Mouse (Mus musculus) thymus, adult 2 months (tissue): Measurements from ENCODE around the gene Acyp2.

Experiments
- CTCF ChIP-seq: fragments of 200-500 bp; IDR thresholded peaks from 2 replicates; pipeline ENCODE4 v1.5.1; 2012; ENCODE audit warnings: mild to moderate bottlenecking, control low read depth, low read length, moderate library complexity, borderline replicate concordance; ENCODE audit not compliant: control insufficient read depth, poor library complexity, insufficient read depth; ENCODE audit errors: extremely low read depth
- POLR2A ChIP-seq: fragments of 200-500 bp; IDR thresholded peaks from 2 replicates; pipeline ENCODE4 v1.6.1; 2012; ENCODE audit warnings: mild to moderate bottlenecking, low read length, control low read depth, moderate library complexity; ENCODE audit not compliant: control insufficient read depth, poor library complexity, insufficient read depth; ENCODE audit errors: extremely low read depth

DNA sequence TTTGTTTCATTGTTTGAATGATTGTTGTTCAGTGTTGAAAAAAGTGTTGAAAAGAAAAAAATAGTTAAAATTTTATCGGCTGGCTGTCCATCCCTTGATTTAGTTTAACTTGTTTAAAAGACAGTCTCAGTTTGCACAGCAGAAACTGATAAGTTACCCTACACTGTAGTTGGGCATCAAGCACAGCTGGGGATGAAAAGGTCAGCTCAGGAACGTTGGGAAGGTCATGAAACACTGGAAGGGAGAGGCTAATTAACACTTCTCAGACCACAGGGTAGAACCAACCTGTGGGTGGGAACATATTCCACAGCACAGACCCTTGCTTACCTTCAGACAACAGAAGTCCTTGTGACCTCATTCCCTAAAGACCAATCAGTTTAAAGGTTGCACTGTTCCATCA lies 152.2 kb downstream of the Acyp2 start:
- TF ChIP-seq CTCF (no peak), POLR2A (no peak)
